Mouse (Mus musculus): Measurements from ENCODE around the gene Rpl3. TPM values are rescaled to one million over a fixed set of nuclear protein-coding genes. Genes with fewer than 3 reads are reported as not detected.

The Rpl3 gene
- 1,023 and 1,042 TPM in 2 replicates for polyA plus RNA-seq (2014; fragmentation: Nextera tagmentation; extraction: Ambion mirVana)

DNA sequence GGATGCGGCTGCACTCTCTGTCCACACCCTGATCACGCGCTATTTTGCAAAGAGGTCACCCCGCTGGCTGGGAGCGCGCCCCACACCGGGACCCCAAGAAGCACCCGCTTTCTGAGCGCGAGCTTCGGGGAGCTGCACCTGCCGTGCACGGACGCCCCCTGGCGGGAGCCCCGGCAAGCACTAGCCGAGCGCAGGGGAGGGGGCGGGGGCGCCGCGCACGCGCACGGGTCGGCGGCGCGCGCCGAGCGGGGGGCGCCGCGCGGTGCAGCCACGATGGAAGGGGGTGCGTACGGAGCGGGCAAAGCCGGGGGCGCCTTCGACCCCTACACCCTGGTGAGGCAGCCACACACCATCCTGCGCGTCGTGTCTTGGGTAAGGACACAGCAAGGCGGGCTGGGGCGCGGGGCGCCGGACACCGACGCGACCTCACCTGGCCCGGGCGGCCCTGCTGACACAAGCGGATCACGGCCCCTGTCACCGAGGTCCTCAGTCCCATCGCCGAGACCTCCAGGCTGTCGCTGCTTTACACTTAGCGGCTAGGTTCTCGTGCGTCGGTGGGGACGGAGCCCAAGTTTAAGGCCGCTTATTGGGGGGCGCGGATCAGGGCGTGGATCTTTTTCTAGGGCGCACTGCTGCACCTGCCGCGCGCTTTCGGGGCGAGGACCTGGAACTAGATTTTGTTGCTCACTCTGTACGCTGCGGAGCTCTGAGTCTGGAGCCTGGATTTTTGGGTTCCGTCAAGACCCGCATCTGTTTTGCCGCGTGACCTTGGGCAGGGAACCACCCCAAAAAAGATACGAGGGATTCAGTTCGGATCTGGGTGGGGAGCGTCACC lies at the start of gene Rpl3, which contains the start of gene Syngr1:
TSS of gene Rpl3 (minus strand) at position 748 of the 835 bp plus-strand sequence.
TSS of gene Syngr1 (plus strand) at position 214 of the 835 bp plus-strand sequence.
- H3K9ac ChIP-seq (ENCODE audit: low read length) = peak within 1 kb of the TSS; percentile 74
- under 1% methylated on average over 83 of the region's 86 CpGs for WGBS
- DNase-seq (ENCODE audit: low spot score) (peak; percentile 90), ATAC-seq (replicated peaks; ENCODE audit: low FRiP score) (peak; percentile 76)
- peaks cover 4% of the 10 kb centered on the region; the same call in 1 of the 2 replicates for H3K4me1 ChIP-seq (replicated peaks; ENCODE audit: control insufficient read depth, insufficient read depth, low read length)
- H3K4me2 ChIP-seq (ENCODE audit: low read depth, low read length, severe bottlenecking) = peak within 1 kb of the TSS; percentile 82
- H3K27ac ChIP-seq (ENCODE audit: low read depth, low read length) = no peak within 1 kb of the TSS
- no peaks in the 10 kb centered on the region for H3K9me3 ChIP-seq (ENCODE audit: control insufficient read depth, low read length)
- peak within 1 kb of the TSS; percentile 69 for H3K4me3 ChIP-seq (ENCODE audit: low read depth, low read length)
- peaks cover 12% of the 10 kb centered on the region for H3K27me3 ChIP-seq (ENCODE audit: control insufficient read depth, insufficient read depth, low read length)
- H3K36me3 ChIP-seq (ENCODE audit: control insufficient read depth, insufficient read depth, low read length) = no peaks in the 10 kb centered on the region

DNA sequence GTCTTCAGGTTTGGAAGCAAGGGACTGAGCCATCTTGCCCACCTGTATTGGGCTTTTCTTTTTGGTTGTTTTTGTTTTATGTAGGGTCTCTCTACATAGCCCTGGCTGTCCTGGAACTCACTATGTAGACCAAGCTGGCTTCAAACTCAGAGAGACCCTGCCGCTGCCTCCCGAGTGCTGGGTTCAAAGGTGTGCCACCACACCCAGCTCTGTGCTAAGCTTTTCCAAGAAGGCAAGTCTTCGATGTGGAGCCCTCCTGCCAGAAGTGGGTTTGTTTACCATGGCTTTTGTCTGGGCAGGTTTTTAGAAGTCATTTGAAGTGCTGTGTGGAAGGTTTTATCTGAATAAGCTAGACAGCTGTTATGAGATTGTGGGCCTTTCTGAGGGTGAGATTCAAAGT lies 49.2 kb upstream of the Rpl3 start:
- Histone ChIP-seq H3K27me3 (ENCODE audit: control insufficient read depth, insufficient read depth, low read length) (no peaks in the 10 kb centered on the region), H3K4me1 (replicated peaks; ENCODE audit: control insufficient read depth, insufficient read depth, low read length) (peaks cover 2% of the 10 kb centered on the region; the same call in 1 of the 2 replicates), H3K27ac (ENCODE audit: low read depth, low read length) (no peak overlapping the region), H3K9ac (ENCODE audit: low read length) (no peak overlapping the region), H3K4me3 (ENCODE audit: low read depth, low read length) (no peak overlapping the region), H3K9me3 (ENCODE audit: control insufficient read depth, low read length) (no peaks in the 10 kb centered on the region), H3K4me2 (ENCODE audit: low read depth, low read length, severe bottlenecking) (no peak overlapping the region), H3K36me3 (ENCODE audit: control insufficient read depth, insufficient read depth, low read length) (no peaks in the 10 kb centered on the region; the same call in 1 of the 2 replicates)
- no peak for ATAC-seq (replicated peaks; ENCODE audit: low FRiP score)
- no peak for DNase-seq (ENCODE audit: low spot score)
- 96% methylated on average over 3 of the region's 3 CpGs for WGBS

DNA sequence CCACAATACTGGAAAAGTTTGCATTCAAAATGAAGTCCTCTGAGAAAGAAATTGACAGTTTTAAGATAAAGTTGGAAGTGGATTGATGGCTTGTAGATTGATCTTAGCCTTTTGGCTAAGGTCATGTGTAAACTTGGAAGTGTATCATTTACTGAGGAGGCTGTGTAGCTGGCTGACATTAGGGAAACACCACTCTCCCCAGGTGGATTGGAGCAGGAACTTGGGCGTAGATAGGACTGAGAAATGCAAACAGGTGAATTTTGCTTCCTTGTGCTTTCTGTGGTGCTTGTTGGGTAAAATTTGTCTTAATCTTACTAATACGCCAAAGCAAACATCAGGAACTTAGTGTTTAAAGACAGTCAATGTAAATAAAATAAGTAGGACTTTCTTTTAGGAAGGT lies 48.6 kb upstream of the Rpl3 start:
- Histone ChIP-seq H3K4me3 (ENCODE audit: low read depth, low read length) (no peak overlapping the region), H3K27ac (ENCODE audit: low read depth, low read length) (no peak overlapping the region), H3K36me3 (ENCODE audit: control insufficient read depth, insufficient read depth, low read length) (no peaks in the 10 kb centered on the region; the same call in 1 of the 2 replicates), H3K9ac (ENCODE audit: low read length) (no peak overlapping the region), H3K4me1 (replicated peaks; ENCODE audit: control insufficient read depth, insufficient read depth, low read length) (peaks cover 2% of the 10 kb centered on the region; the same call in 1 of the 2 replicates), H3K4me2 (ENCODE audit: low read depth, low read length, severe bottlenecking) (no peak overlapping the region), H3K9me3 (ENCODE audit: control insufficient read depth, low read length) (no peaks in the 10 kb centered on the region), H3K27me3 (ENCODE audit: control insufficient read depth, insufficient read depth, low read length) (no peaks in the 10 kb centered on the region)
- 93% methylated on average over 2 of the region's 2 CpGs for WGBS
- ATAC-seq (replicated peaks; ENCODE audit: low FRiP score) = no peak
- DNase-seq (ENCODE audit: low spot score) = no peak

DNA sequence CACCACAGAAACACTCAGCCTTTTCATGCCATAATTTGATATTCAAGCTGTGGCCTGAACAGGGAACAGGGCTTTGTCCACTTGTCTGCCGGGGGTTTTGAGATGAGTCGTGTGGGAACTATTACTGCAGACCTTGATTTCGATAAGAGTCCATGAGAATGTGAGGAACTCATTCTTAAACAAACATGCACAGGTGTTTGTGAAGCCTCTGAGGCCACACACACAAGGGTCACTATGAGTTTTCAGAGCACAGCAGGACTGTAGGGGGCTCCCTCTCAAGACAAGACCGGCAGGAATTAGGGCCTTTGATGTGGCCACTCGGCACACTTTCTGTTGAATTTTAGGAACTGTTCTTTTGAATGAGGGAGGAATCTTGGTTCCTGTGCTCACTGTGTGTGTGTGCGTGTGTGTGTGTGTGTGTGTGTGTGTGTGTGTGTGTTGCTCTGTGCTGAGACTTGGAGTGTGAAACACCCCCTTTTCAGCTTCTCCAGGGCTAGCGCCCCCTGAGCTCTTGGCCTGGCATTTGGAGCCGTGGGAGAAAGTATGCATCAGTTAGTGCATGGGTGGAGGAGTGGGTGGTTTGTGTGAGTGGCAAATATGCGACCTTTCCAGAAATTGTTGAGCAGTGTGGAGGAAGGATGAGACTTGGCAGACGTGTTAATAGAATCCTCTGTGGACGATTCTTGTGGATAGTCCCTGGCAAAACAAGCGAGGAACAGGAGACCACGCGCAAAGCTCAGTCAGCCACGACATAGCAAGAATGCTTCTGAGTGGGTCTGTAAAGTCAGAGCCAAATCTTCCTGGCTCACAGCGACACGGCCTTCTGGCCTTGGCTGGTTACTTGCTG lies 46.5 kb upstream of the Rpl3 start:
- Histone ChIP-seq H3K27me3 (ENCODE audit: control insufficient read depth, insufficient read depth, low read length) (no peaks in the 10 kb centered on the region), H3K36me3 (ENCODE audit: control insufficient read depth, insufficient read depth, low read length) (no peaks in the 10 kb centered on the region; the same call in 1 of the 2 replicates), H3K9me3 (ENCODE audit: control insufficient read depth, low read length) (no peaks in the 10 kb centered on the region), H3K27ac (ENCODE audit: low read depth, low read length) (no peak overlapping the region), H3K4me1 (replicated peaks; ENCODE audit: control insufficient read depth, insufficient read depth, low read length) (peaks cover 11% of the 10 kb centered on the region), H3K9ac (ENCODE audit: low read length) (no peak overlapping the region), H3K4me2 (ENCODE audit: low read depth, low read length, severe bottlenecking) (no peak overlapping the region), H3K4me3 (ENCODE audit: low read depth, low read length) (no peak overlapping the region)
- no peak for DNase-seq (ENCODE audit: low spot score)
- WGBS = 78% methylated on average over 17 of the region's 17 CpGs
- ATAC-seq (replicated peaks; ENCODE audit: low FRiP score) = no peak

DNA sequence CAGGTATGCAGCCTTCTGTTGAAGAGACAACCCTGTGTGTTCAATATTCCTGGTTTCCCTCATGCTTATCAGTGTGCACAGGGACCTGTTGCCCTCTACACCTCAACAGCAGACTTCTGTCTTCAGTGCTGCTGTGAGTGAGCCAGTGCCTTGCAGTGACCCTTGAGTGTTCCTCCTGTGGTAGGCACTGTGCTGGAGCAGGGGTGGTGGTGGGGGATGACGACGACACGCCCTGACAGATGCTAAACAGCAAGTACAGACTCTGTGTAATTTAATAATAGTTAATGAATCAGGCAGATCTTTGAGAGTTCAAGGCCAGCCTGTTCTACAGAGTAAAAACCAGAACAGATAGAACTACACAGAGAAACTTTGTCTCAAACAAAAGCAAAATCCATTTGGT lies 45.0 kb upstream of the Rpl3 start:
- WGBS = 99% methylated on average over 3 of the region's 3 CpGs
- H3K36me3 ChIP-seq (ENCODE audit: control insufficient read depth, insufficient read depth, low read length) = no peaks in the 10 kb centered on the region; the same call in 1 of the 2 replicates
- no peak overlapping the region for H3K27ac ChIP-seq (ENCODE audit: low read depth, low read length)
- no peak overlapping the region for H3K4me2 ChIP-seq (ENCODE audit: low read depth, low read length, severe bottlenecking)
- H3K9me3 ChIP-seq (ENCODE audit: control insufficient read depth, low read length) = no peaks in the 10 kb centered on the region
- H3K4me1 ChIP-seq (replicated peaks; ENCODE audit: control insufficient read depth, insufficient read depth, low read length) = peaks cover 11% of the 10 kb centered on the region
- H3K27me3 ChIP-seq (ENCODE audit: control insufficient read depth, insufficient read depth, low read length) = no peaks in the 10 kb centered on the region
- DNase-seq (ENCODE audit: low spot score) (no peak), ATAC-seq (replicated peaks; ENCODE audit: low FRiP score) (no peak)
- H3K4me3 ChIP-seq (ENCODE audit: low read depth, low read length) = no peak overlapping the region
- H3K9ac ChIP-seq (ENCODE audit: low read length) = no peak overlapping the region

DNA sequence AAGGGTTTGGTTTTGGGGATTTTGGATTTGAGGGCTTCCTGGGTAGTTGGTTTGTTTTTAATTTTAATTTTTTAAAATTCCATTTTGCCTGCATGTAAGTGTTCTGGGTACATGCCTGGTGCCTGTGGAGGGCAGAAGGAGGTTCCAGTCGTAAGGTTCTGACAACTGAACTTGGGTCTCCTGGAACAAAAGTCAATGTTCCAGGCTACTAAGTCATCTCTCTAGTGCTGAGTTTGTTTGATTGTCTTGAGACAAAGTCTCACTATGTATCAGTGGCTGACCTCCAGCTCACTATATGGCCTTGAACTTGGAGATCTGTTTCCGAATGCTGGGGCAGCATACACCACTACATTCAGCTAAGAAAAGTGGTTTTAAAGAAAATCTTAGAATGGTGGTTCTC lies 43.8 kb upstream of the Rpl3 start:
- WGBS = 96% methylated on average over 2 of the region's 2 CpGs
- Histone ChIP-seq H3K4me3 (ENCODE audit: low read depth, low read length) (no peak overlapping the region), H3K27me3 (ENCODE audit: control insufficient read depth, insufficient read depth, low read length) (no peaks in the 10 kb centered on the region), H3K4me1 (replicated peaks; ENCODE audit: control insufficient read depth, insufficient read depth, low read length) (peaks cover 11% of the 10 kb centered on the region), H3K9me3 (ENCODE audit: control insufficient read depth, low read length) (no peaks in the 10 kb centered on the region), H3K27ac (ENCODE audit: low read depth, low read length) (no peak overlapping the region), H3K36me3 (ENCODE audit: control insufficient read depth, insufficient read depth, low read length) (no peaks in the 10 kb centered on the region; the same call in 1 of the 2 replicates), H3K9ac (ENCODE audit: low read length) (no peak overlapping the region), H3K4me2 (ENCODE audit: low read depth, low read length, severe bottlenecking) (no peak overlapping the region)
- no peak for DNase-seq (ENCODE audit: low spot score)
- ATAC-seq (replicated peaks; ENCODE audit: low FRiP score) = no peak

DNA sequence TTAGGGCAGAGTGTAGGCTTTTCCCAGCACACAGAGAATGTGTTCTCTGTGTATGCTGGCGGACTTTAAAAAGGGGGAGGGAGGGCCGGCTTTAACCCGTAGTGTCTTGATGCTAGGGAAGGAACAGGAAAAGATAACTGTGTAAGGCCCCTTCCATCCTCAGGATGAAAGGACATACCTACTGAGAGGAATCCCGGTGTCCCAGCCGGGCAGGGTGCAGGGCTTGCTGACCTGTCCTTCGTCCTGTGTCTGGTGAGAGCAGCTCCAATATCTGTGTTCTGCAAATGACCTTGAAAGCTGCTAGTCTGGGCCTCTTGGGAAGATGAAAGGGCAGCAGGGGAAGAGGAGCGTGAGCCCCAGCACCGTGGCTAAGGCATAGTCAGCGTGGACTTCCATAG lies 42.8 kb upstream of the Rpl3 start:
- Histone ChIP-seq H3K4me1 (replicated peaks; ENCODE audit: control insufficient read depth, insufficient read depth, low read length) (peaks cover 11% of the 10 kb centered on the region), H3K27ac (ENCODE audit: low read depth, low read length) (no peak overlapping the region), H3K27me3 (ENCODE audit: control insufficient read depth, insufficient read depth, low read length) (no peaks in the 10 kb centered on the region), H3K9ac (ENCODE audit: low read length) (peak overlapping the region; percentile 80), H3K4me3 (ENCODE audit: low read depth, low read length) (peak overlapping the region; percentile 51), H3K4me2 (ENCODE audit: low read depth, low read length, severe bottlenecking) (peak overlapping the region; percentile 88), H3K36me3 (ENCODE audit: control insufficient read depth, insufficient read depth, low read length) (no peaks in the 10 kb centered on the region; the same call in 1 of the 2 replicates), H3K9me3 (ENCODE audit: control insufficient read depth, low read length) (no peaks in the 10 kb centered on the region)
- ATAC-seq (replicated peaks; ENCODE audit: low FRiP score) = no peak
- DNase-seq (ENCODE audit: low spot score) = no peak
- 71% methylated on average over 9 of the region's 9 CpGs for WGBS

DNA sequence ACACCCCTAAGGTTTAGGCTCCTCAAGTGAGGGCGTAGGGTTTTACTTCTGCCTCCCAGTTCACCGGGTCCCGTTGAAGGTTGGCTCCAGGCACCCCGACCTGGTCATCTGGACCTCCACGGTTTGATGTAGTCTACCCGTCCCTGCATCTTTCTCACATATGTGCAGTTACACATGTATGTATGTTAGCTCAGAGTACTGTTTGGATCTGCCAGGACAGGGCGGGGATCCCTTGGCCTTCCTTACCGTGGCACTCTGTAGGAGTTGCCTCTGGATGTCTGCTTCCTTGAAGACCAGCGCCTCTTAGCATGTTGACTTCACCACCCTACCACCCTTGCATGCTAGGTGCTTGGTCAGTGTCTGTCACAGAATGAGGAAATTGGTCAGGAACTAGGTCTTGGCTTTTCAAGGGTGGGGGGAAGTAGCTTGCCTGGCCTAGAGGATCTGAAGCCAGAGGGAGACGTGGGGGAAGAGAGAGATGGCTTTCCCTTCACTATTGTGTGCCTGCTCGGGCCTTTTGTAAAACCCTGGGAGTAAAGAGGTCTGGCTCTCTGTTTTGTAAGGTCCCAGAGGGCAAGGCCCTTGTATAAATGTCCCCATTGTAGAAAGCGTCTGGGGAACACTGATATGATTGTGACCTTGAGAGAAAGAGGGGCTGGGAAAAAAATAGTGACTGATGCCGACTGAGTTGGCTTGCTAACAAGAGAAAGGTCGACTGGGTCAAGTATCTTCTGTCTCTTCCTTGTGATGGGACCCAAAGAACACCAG lies 42.2 kb upstream of the Rpl3 start:
- Histone ChIP-seq H3K27ac (ENCODE audit: low read depth, low read length) (peak overlapping the region; percentile 92), H3K36me3 (ENCODE audit: control insufficient read depth, insufficient read depth, low read length) (no peaks in the 10 kb centered on the region; the same call in 1 of the 2 replicates), H3K27me3 (ENCODE audit: control insufficient read depth, insufficient read depth, low read length) (no peaks in the 10 kb centered on the region), H3K9me3 (ENCODE audit: control insufficient read depth, low read length) (no peaks in the 10 kb centered on the region), H3K4me2 (ENCODE audit: low read depth, low read length, severe bottlenecking) (peak overlapping the region; percentile 88), H3K4me1 (replicated peaks; ENCODE audit: control insufficient read depth, insufficient read depth, low read length) (peaks cover 11% of the 10 kb centered on the region), H3K9ac (ENCODE audit: low read length) (peak overlapping the region; percentile 80), H3K4me3 (ENCODE audit: low read depth, low read length) (peak overlapping the region; percentile 51)
- peak; percentile 29; the same call in 1 of the 2 replicates for ATAC-seq (replicated peaks; ENCODE audit: low FRiP score)
- DNase-seq (ENCODE audit: low spot score) = no peak
- 17% methylated on average over 14 of the region's 14 CpGs for whole genome bisulfite sequencing

Measured in forebrain, embryonic 11.5 days (tissue).